Mouse (Mus musculus): ENCODE measurements around the gene Clec3b.
A peak's percentile ranks its signal among the peaks of the same experiment; 100 is the strongest.

Gene Clec3b

DNA sequence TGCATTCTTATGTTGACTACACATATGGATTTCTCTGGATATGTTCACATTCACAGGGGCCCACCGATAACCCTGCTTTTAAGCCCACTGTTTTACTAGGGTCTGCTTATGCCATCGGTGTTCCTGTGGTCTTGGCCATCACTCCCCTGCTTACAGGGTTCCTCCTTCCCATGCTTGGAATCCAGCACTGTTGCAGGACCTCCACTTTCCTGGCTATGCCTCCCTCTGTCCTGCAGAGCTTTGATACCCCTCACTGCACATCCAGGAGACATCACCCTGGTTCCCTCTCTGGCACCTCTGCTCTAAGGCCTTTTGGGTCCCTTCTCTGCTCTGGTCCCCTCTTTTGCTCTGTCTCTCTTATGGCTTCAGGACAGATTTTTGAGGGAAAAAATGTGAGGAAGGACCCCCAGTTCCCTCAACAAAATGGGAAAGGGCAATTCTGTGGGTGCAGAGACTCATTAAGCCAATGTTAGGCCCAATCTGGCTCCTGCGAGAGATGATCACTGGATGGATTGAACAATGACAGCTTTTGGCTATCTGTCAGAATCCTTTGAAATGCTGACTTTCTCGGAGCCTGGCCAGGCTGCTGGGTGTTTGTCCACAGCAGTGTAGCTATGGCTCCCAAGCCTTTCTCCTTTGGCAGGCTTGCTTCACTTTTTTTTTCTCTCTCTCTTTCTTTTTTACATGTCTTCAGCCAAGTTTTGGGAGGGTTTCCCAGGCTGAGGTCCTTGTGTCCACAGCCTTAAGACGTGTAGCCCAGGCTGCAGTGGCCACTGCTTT is at the start of gene Clec3b:
Gene Clec3b, plus strand, starts transcription at position 706 of the 780 bp plus-strand sequence.
- peak; percentile 52 for DNase-seq (ENCODE audit: low spot score)

DNA sequence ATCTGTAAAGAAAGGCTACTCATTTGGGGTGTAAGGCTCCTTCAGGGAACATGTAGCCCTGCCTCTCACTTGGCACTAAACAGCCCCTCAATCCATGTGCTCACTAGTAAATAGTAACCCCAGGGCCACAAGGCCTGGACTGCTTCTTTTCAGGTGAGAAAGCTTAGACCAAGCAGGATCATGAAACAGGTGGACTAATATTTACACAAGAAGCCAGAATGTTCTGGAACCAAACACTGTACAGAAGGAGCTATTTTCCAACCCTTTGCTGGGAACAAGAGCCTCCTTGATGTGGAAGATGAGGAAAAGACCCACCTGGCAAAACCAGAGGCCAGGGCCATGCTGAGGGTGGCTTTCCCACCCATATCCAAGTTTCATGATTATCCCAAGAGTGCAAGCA is 47.3 kb upstream of the Clec3b start:
- DNase-seq (ENCODE audit: low spot score), result no peak

DNA sequence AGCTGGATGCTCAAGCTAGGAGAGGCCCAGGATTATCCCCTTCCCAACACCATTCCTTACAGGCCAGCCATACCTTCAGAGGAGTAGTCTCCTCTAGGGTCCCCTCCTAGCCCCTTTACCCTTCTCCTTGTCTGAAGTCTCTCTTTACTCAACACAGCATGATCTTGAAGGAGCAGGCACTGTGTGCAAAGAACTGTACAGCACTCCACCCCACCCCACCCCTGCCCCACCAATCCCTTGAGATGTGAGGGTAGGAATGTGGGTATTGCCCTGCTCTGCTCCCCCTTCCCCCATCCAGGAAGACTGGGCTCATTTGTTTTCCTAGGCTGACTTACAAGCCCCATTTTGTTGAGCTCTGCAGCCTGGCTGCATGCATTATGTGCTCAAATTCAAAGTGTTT is 46.4 kb upstream of the Clec3b start:
- no peak for DNase-seq (ENCODE audit: low spot score)

DNA sequence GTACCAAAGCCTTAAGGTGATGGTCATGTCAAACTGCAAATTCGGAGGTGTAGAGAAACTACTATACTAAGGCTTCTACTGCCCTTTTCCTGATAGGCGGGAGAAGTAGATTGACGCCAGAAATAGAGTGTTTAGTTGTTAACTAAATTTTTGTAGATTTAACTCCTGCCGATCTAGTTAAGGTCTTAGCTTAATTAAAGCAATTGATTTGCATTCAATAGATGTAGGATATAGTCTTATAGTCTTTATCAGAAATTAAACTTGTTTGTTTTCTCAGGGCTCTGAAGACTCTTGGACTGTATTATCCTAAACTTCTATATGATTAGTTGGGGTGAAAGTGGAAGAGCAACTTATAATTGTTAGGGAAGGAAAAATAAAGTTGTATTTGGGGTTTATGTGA is 43.6 kb upstream of the Clec3b start:
- no peak for DNase-seq (ENCODE audit: low spot score)

DNA sequence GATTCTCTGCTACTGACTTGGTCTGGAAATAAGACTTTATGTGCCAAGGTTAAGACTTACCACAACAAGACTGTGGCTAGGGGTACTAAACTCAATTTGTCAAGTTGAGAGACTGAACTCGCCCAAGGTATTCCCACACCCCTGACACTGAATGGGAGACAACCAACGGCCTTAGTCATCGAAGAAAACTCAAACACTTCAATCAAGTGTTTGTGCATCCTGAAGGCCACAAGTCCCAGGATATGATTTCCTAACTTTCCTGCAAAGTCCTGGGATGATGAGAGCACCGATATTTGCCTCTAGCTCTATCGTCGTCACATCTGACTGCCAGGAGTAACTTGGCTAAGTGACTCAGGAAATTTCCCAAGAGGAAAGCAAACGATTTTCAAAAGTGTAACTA is 41.6 kb upstream of the Clec3b start:
- no peak for DNase-seq (ENCODE audit: low spot score)

DNA sequence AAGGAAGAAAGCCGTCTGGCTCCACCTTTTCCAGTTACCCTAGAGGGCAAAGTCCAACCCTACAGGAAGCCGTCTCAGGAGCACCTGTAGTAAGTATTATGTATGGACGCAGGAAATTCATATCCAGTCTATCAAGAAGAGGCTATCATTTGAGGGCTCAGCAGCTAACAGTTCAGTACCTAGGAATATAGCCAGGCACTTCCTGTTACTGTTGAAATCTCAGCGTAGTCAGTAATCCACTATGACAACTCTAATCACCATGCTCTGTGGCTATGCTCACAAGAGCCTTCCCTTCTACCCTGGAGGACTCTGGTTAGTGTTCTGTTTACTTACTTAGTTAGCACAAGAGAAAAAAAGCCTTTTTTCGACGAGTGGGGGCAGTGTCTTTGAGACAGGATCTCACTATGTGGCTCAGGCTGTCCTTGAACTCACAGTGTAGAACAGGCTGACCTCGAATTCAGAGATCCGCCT is 39.0 kb upstream of the Clec3b start:
- no peak for DNase-seq (ENCODE audit: low spot score)

DNA sequence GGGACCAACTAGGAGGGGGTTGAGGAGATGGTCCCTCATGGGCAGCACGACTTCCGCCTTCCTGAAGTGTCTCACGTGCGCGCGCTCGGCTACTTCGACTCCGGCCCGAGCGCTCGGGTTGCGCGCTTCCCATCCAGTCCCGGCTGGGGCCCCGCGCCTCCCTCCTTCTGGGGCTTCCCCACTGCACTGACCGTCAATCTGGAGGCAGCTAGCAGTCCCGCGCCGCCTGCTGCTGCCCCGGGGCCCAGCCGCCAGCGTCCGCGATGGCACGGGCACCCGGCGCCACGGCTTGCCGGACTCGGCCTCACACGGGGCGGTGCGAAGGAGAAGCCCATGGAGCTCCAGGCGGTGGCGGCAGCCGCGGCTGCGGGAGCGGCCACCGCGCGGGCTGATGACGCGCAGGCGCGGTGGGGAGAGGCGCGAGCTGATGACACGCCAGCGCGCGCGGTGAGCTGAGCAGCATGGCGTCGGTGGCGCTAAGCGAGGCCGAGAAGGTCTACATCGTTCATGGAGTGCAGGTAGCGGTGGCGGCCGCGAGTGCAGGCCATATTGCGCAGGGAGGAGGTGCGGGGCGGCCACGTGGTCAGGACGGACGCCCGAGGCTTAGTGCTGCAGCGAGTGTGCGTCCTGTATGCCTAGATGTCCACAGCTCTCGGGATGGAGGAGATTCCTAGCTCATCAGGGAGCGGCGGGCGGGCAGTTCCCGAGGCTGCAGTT is 37.8 kb upstream of the Clec3b start, which contains the start of the genes Zdhhc3 and Exosc7:
Gene Zdhhc3, minus strand, starts transcription at position 401 of the 717 bp plus-strand sequence.
Gene Exosc7, plus strand, starts transcription at position 411 of the 717 bp plus-strand sequence.
- peak; percentile 87 for DNase-seq (ENCODE audit: low spot score)

DNA sequence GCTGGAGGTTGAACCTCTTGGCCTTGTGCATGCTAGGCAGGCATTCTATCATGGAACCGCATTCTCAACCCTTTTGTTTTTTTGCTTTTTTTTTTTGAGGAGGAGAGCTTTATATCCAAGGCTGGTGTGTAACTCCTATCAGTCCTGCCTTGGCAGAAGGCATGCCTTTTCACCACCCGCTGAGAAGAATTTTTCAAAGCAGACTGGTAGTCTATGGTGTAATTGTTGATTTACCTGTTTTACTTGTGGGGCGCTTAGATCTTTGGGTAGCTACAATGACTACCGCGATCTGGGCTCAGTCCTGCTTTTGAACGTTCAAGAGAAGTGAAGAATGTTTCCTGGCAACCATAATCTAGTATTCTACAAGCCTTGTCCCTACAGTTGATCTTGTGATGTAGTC is 36.8 kb upstream of the Clec3b start:
- DNase-seq (ENCODE audit: low spot score), result no peak

DNA sequence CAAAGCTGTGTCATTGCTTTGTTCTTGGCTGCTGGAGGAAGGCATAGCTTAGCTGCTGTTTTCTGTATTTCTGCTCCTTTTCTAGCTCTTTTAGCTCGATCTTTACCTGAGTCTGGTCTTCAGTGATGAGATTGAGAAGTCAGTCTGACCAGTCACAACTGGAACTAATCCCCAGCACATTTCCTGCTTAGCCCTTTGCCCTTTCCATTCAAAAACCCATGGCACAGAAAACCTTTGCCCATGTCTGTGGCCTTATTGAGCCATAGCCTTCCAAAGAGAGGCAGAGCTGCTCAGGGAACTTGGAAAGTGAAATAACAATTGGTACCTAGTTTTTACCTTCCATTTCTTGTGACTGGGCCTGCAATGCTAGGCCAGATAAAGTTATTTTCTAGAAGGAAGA is 35.2 kb upstream of the Clec3b start:
- no peak for DNase-seq (ENCODE audit: low spot score)

DNA sequence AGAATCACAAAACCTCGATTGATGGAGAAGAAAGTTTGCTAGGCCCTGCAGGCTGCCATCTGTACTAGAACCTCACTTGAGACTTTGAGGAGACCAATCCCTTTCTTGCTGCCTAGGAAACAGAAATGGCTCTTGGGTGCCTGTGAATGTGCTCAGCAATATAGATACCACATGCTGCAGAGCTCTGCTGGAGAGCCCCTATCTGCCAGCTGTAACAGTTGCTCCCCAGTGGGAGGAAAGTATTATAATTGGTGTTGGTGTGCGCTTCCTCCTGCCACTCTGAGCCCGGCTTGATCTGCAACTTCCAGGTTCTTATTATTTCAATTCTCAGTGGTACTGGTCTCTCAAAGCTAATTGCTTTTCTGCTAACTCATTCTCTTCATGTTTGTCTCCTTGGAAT is 27.7 kb upstream of the Clec3b start:
- DNase-seq (ENCODE audit: low spot score), result peak; percentile 13

DNA sequence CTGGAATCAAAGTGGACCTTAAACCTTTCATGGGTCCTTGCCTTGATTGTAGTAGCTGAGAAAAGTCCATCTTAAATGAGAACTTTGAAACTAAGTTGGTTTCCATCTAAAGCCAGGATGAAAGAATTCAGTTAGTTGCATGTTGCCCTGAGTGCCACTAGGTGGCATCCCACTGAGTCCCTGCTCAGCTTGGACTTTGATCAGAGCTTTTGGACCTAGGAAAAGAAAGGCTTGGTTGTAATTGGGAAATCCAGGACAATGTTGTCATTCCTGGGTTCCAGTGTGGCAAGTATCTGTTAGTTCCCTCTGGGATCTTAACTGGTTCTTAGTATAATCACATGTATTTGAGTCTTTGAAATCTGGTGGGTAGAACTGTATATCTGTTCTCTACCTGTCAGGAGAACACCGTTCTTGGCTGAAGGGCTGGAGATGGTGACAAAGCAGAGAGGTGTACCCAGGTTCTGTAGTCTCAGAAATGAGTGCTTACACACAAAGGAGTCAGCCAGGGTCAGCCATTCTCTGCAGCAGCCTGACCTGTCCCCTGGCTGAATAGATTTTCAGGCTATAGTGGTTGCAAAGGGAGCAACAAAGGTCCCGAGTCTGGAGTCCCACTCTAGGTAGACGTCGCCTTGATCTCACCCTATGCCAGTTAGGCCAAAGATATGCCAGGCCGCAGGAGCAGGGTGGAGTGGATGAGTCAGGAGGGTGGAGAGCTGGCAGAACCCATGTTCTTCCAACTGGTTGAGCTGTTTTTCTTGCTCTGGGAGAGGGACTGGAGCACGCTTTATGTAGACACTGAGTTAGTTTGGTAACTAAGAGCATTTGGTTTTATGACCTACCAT is 27.0 kb upstream of the Clec3b start:
- DNase-seq (ENCODE audit: low spot score), result peak; percentile 10

DNA sequence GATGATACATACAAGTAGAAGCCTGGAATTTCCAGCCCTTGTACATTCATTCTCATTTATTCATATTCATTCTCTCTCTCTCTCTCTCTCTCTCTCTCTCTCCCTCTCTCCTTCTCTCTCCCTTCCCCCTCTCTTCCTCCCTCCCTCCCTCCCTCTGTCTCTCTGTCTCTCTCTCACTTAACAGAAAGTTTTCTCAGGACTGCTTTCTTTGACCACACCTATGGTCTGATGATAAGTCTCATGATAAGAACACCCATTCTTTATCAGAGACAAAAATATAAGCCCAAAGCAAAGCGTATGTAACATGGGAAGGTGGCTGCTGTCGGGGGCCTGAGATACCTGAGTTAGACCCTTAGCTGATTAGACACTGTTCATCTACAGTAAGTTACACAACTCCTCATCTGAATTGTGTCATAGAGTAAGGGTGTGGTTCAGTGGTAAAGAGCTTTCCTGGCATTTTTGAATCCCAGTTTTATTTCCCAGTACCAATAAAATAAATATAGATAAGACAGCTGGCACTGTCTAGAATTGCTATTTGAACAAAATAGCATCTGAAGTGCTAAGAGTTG is 26.2 kb upstream of the Clec3b start:
- no peak for DNase-seq (ENCODE audit: low spot score)

DNA sequence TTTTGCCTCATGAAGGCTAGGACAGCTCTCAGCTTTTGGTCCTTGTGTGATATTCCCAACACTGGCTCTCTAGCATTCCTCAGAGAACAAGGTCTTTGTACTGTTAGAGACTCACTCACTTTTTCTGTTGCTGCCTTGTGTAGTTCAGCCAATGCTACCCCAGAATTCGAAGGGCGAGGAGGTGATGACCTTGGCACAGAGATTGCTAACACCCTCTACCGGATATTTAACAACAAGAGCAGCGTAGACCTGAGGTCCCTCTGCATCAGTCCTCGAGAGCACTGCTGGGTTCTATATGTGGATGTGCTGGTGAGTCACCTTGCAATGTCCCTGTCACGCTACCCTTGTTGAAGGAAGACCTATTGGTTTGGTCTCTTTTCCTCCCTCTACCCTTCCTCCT is 23.1 kb upstream of the Clec3b start:
- no peak for DNase-seq (ENCODE audit: low spot score)

DNA sequence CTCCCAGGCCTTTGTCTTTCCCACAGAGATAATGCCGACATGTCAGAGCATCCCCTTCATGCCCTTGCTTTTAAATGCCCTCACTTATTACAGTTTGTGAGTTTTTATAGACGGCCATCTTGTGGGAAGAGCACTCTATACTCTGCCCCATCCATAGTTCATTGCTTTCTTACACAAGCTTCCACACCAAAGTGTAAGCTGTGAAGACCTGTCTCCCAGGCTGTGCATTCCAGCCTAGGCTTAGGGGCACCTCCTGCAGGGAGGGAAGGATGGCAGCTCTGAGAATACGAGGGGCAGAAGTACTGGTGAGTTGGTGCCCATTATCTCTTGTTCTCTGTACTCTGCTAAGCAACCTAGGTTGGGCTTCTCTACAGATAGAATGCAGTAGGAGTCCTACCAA is 17.8 kb upstream of the Clec3b start:
- DNase-seq (ENCODE audit: low spot score), result no peak

DNA sequence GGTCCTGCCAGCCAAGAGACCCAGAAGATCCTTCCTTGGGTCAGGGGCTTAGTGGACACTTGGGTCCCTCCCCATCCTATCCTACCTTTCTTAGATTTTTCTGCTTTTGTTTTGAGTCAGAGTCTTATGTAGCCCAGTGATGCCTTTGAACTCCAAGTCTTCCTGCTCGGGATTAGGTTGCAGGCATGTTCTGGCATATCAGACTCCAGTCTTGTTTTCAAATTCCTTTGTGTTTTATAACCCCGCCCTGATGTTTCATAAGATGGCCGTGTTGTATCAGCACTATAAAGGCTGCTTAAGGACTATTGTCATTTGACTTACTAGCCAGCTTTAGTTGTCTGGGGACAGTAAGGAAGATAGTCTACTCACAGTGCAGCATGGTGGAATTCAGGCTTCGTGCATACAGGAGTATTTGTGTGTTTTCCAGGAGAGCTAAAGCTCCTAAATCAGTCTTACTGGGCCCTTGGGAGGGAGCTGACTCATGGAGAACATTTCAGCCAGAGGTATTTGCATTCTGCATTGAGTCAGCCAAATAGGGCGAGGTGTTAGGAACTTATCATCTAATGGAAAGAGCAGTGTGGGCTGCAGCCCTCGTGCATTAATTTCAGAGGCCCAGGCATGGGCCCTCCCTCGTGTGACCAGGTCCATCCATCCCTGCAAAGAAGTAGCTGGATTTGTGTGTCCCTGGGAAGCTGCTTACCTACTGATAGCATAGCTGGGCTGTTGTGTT is 13.6 kb upstream of the Clec3b start:
- no peak for DNase-seq (ENCODE audit: low spot score)

DNA sequence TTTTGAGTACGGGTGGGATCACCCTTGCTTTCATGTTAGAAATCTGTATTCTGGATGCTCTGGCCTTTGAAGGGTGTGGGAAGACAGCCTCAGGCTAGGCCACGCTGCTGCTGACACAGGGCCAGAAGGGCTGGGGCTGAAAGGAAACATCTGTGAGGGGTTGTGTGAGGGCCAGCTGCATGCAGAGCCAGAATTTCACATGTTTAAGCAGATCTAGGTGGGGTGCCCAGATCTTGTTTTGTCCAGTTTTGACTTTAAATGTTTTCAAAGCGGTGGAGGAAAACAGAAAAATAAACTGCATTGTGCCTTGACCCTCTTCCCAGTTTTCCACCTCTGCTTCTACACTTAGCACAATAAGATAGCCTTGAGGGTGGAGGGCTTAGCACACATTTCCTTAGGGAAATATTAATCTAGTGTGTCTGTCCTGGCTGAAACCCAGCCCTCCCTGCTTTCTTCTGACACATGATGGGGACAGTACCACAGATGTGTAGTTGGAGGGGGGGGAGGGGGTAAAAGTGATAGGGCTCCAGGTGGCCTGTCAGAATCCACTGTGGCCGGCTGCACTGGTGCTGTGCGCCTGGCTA is 11.8 kb upstream of the Clec3b start:
- no peak for DNase-seq (ENCODE audit: low spot score)

DNA sequence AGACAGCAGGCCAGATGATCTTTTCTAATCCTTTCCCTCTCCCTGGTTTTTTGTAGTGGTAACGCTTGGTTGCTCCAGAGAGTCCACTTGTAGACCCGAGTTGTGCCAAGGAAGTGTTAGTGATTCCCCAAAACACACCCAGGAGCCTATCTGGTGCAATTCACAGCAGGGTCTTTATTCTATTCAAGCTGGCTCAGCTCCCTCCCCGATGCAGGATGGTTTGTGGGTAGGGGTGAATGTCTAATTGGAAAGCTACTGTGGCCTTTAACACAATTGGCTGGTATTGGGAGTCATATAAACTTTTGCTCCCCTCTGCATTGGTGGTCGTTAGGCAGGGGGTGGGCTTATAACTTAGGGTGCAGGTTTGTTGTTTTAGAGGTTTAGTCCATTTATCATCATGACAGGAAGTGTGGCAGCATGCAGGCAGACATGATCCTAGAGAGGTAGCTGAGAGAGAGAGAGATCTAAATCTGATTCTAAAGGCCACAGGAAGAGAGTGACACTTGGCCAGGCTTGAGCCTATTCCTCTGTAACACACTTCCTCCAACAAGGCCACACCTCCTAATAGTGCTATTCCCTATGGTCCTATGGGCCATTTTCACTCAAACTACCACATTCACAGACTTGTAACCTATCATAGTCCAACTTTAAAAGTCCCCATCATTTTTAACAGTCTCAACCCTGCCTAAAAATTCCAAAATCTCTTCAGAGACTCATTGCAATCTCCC is 10.7 kb upstream of the Clec3b start:
- DNase-seq (ENCODE audit: low spot score), result no peak

DNA sequence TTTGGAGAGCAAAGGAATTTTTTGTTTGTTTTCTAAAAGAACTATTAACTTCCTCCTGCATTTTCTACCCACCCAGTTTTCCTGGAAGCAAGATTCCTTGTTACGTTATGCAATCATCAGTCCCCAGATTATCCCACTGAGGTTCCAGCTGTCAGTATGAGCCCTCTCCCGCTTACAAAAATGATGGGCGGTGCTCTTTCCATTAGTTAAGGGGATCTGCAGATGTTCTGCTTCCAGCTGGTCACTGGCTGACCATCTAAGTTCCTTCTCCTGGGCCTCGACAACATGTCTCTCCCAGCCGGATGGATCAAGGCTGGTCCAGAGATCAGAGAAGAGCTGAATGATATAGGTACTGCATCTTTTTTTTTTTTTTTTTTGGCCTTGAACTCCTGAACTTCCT is 2.3 kb upstream of the Clec3b start:
- no peak for DNase-seq (ENCODE audit: low spot score)

DNA sequence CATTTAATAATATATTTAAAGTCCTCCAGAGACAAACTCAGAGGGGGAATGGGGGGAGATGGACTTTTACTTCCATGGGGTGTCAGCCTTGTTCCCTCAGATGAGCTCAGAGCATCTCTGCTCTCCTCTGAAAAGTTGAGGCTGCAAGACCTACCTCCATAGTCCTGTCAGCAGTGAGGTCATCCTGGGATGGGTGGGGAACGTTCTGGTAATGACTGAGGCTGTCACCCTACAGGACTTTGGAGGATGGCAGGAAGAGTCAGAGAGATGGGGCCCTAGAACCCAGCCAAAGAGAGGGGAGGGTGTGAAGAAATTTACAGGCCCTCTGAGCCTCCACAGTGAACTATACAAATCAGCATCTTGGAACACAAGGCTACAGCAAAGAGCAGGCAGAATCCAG is 815 bp downstream of the Clec3b start:
- DNase-seq (ENCODE audit: low spot score), result no peak

DNA sequence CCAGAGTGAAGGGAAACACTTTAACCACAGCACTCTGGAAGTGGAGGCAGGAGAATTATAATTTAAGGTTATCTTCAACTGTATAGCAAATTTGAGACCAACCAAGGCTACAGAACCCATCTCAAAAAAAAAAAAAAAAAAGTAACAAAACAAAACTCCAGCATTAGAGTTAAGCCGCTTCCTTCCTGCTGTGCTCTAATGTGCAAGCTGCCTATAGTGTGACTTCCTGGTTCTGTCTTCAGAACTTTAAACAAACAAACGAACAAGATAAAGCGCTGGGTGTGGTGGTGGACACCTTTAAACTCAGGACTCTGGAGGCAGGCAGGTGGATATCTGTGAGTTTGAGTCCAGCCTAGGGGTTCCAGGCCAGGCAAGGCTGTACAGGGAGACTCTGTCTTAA is 1.3 kb downstream of the Clec3b start:
- no peak for DNase-seq (ENCODE audit: low spot score)

Data from layer of hippocampus, adult 11-12 months (tissue).